Mouse (Mus musculus): ENCODE measurements at regions not wholly inside any gene's neighbourhood (a gene's known extent, or its start where the extent isn't known, plus 50 kb on each side); places are given as distances from the start of the nearest gene placed in this dataset.
A peak's percentile ranks its signal among the peaks of the same experiment; 100 is the strongest.

- Histone ChIP-seq H3K9me3 (replicated peaks) (no peaks in the 10 kb centered on the region; the same call in 1 of the 2 replicates), H3K4me1 (replicated peaks) (peaks cover 7% of the 10 kb centered on the region; the same call in 1 of the 2 replicates), H3K9ac (no peak overlapping the region), H3K36me3 (no peaks in the 10 kb centered on the region), H3K4me2 (no peak overlapping the region), H3K27me3 (replicated peaks) (no peaks in the 10 kb centered on the region), H3K4me3 (no peak overlapping the region), H3K27ac (ENCODE audit: poor library complexity, severe bottlenecking) (no peak overlapping the region)
- 52% methylated on average over 7 of the region's 7 CpGs for WGBS
- ATAC-seq (ENCODE audit: insufficient number of reproducible peaks, low FRiP score): 0 out of 2 replicates have a peak, but pooled peaks have one; percentile 22
Measured at GRCm38 (mm10) chr13:60035536-60036130, 141.5 kb downstream of the Gas1 start.

GRCm38 (mm10) chr13:60033116-60033515 lies 144.0 kb downstream of the Gas1 start:
- Histone ChIP-seq H3K27ac (ENCODE audit: poor library complexity, severe bottlenecking) (no peak overlapping the region), H3K27me3 (replicated peaks) (no peaks in the 10 kb centered on the region), H3K36me3 (no peaks in the 10 kb centered on the region), H3K4me1 (replicated peaks) (peaks cover 7% of the 10 kb centered on the region; the same call in 1 of the 2 replicates), H3K9ac (no peak overlapping the region), H3K4me3 (no peak overlapping the region), H3K9me3 (replicated peaks) (0 out of 2 replicates have a peak, but pooled peaks cover 3% of the 10 kb centered on the region), H3K4me2 (no peak overlapping the region)
- no peak for ATAC-seq (ENCODE audit: insufficient number of reproducible peaks, low FRiP score)
- WGBS: 80% methylated on average over 2 of the region's 2 CpGs

- Histone ChIP-seq H3K9me3 (replicated peaks) (0 out of 2 replicates have a peak, but pooled peaks cover 3% of the 10 kb centered on the region), H3K27ac (ENCODE audit: poor library complexity, severe bottlenecking) (no peak overlapping the region), H3K27me3 (replicated peaks) (no peaks in the 10 kb centered on the region), H3K4me3 (no peak overlapping the region), H3K9ac (no peak overlapping the region), H3K4me1 (replicated peaks) (peaks cover 7% of the 10 kb centered on the region; the same call in 1 of the 2 replicates), H3K4me2 (no peak overlapping the region), H3K36me3 (no peaks in the 10 kb centered on the region)
- 84% methylated on average over 5 of the region's 5 CpGs for WGBS
- no peak for ATAC-seq (ENCODE audit: insufficient number of reproducible peaks, low FRiP score)
Measured at GRCm38 (mm10) chr13:60032586-60032985, 144.6 kb downstream of the Gas1 start.

- ATAC-seq (ENCODE audit: insufficient number of reproducible peaks, low FRiP score): no peak
- Histone ChIP-seq H3K4me2 (no peak overlapping the region), H3K9ac (no peak overlapping the region), H3K4me3 (no peak overlapping the region), H3K27me3 (replicated peaks) (no peaks in the 10 kb centered on the region), H3K9me3 (replicated peaks) (0 out of 2 replicates have a peak, but pooled peaks cover 3% of the 10 kb centered on the region), H3K4me1 (replicated peaks) (no peaks in the 10 kb centered on the region), H3K27ac (ENCODE audit: poor library complexity, severe bottlenecking) (no peak overlapping the region), H3K36me3 (no peaks in the 10 kb centered on the region)
- 84% methylated on average over 9 of the region's 9 CpGs for WGBS
Measured at GRCm38 (mm10) chr13:60029591-60029990, 147.6 kb downstream of the Gas1 start.

GRCm38 (mm10) chr13:60020175-60020487 lies 157.0 kb downstream of the Gas1 start:
- no peak for ATAC-seq (ENCODE audit: insufficient number of reproducible peaks, low FRiP score)
- WGBS: 36% methylated on average over 5 of the region's 5 CpGs
- H3K4me1 ChIP-seq (replicated peaks): peaks cover 5% of the 10 kb centered on the region; the same call in 1 of the 2 replicates
- H3K9me3 ChIP-seq (replicated peaks): no peaks in the 10 kb centered on the region
- no peaks in the 10 kb centered on the region for H3K36me3 ChIP-seq
- no peak overlapping the region for H3K9ac ChIP-seq
- H3K4me3 ChIP-seq: no peak overlapping the region
- H3K27me3 ChIP-seq (replicated peaks): no peaks in the 10 kb centered on the region
- no peak overlapping the region for H3K27ac ChIP-seq (ENCODE audit: poor library complexity, severe bottlenecking)
- H3K4me2 ChIP-seq: no peak overlapping the region

- Histone ChIP-seq H3K4me1 (replicated peaks) (peaks cover 5% of the 10 kb centered on the region; the same call in 1 of the 2 replicates), H3K9me3 (replicated peaks) (no peaks in the 10 kb centered on the region), H3K4me3 (no peak overlapping the region), H3K36me3 (no peaks in the 10 kb centered on the region), H3K27ac (ENCODE audit: poor library complexity, severe bottlenecking) (0 out of 2 replicates have a peak overlapping the region, but pooled peaks have one; percentile 31), H3K9ac (no peak overlapping the region), H3K27me3 (replicated peaks) (no peaks in the 10 kb centered on the region), H3K4me2 (no peak overlapping the region)
- 26% methylated on average over 13 of the region's 13 CpGs for WGBS
- ATAC-seq (ENCODE audit: insufficient number of reproducible peaks, low FRiP score): 0 out of 2 replicates have a peak, but pooled peaks have one; percentile 39
Measured at GRCm38 (mm10) chr13:60019291-60020174, 157.6 kb downstream of the Gas1 start.

- no peak overlapping the region for H3K27ac ChIP-seq (ENCODE audit: poor library complexity, severe bottlenecking)
- H3K4me2 ChIP-seq: no peak overlapping the region
- no peak overlapping the region for H3K9ac ChIP-seq
- no peaks in the 10 kb centered on the region for H3K27me3 ChIP-seq (replicated peaks)
- WGBS: 63% methylated on average over 8 of the region's 8 CpGs
- peaks cover 5% of the 10 kb centered on the region; the same call in 1 of the 2 replicates for H3K4me1 ChIP-seq (replicated peaks)
- no peaks in the 10 kb centered on the region for H3K9me3 ChIP-seq (replicated peaks)
- no peak for ATAC-seq (ENCODE audit: insufficient number of reproducible peaks, low FRiP score)
- no peak overlapping the region for H3K4me3 ChIP-seq
- H3K36me3 ChIP-seq: no peaks in the 10 kb centered on the region
Measured at GRCm38 (mm10) chr13:60015854-60016366, 161.3 kb downstream of the Gas1 start.

GRCm38 (mm10) chr13:60012046-60012813 lies 164.9 kb downstream of the Gas1 start:
- Histone ChIP-seq H3K9ac (no peak overlapping the region), H3K9me3 (replicated peaks) (no peaks in the 10 kb centered on the region), H3K4me2 (no peak overlapping the region), H3K27me3 (replicated peaks) (no peaks in the 10 kb centered on the region), H3K36me3 (no peaks in the 10 kb centered on the region), H3K27ac (ENCODE audit: poor library complexity, severe bottlenecking) (no peak overlapping the region), H3K4me1 (replicated peaks) (peaks cover 12% of the 10 kb centered on the region), H3K4me3 (no peak overlapping the region)
- ATAC-seq (ENCODE audit: insufficient number of reproducible peaks, low FRiP score): no peak
- 68% methylated on average over 16 of the region's 16 CpGs for WGBS

- Histone ChIP-seq H3K4me3 (no peak overlapping the region), H3K4me2 (no peak overlapping the region), H3K36me3 (no peaks in the 10 kb centered on the region), H3K9ac (no peak overlapping the region), H3K27me3 (replicated peaks) (no peaks in the 10 kb centered on the region), H3K27ac (ENCODE audit: poor library complexity, severe bottlenecking) (no peak overlapping the region), H3K4me1 (replicated peaks) (peaks cover 15% of the 10 kb centered on the region), H3K9me3 (replicated peaks) (no peaks in the 10 kb centered on the region)
- 83% methylated on average over 2 of the region's 2 CpGs for WGBS
- no peak for ATAC-seq (ENCODE audit: insufficient number of reproducible peaks, low FRiP score)
Measured at GRCm38 (mm10) chr13:60011092-60011491, 166.1 kb downstream of the Gas1 start.

GRCm38 (mm10) chr13:60007593-60007992 lies 169.6 kb downstream of the Gas1 start:
- Histone ChIP-seq H3K4me1 (replicated peaks) (peaks cover 15% of the 10 kb centered on the region), H3K9me3 (replicated peaks) (no peaks in the 10 kb centered on the region), H3K36me3 (no peaks in the 10 kb centered on the region), H3K4me3 (no peak overlapping the region), H3K27me3 (replicated peaks) (no peaks in the 10 kb centered on the region), H3K4me2 (0 out of 2 replicates have a peak overlapping the region, but pooled peaks have one; percentile 11), H3K9ac (no peak overlapping the region), H3K27ac (ENCODE audit: poor library complexity, severe bottlenecking) (peak overlapping the region; percentile 61)
- 35% methylated on average over 7 of the region's 7 CpGs for WGBS
- peak; percentile 69; the same call in 1 of the 2 replicates for ATAC-seq (ENCODE audit: insufficient number of reproducible peaks, low FRiP score)
